Mouse (Mus musculus) heart, adult 2 months (tissue): ENCODE data around the gene Rae1.

Experiments used
- CTCF ChIP-seq: fragments of 200-600 bp; IDR thresholded peaks from 2 replicates; pipeline ENCODE4 v1.8.1; 2022; ENCODE audit warnings: antibody characterized with exemption, mild to moderate bottlenecking, moderate library complexity
- EP300 ChIP-seq: fragments of 200-500 bp; IDR thresholded peaks from 2 replicates; pipeline ENCODE4 v1.6.1; 2011; ENCODE audit warnings: low read depth, low read length, control low read depth; ENCODE audit not compliant: insufficient read depth
- POLR2A ChIP-seq: fragments of 200-500 bp; IDR thresholded peaks from 2 replicates; pipeline ENCODE4 v1.6.1; 2011; ENCODE audit warnings: mild to moderate bottlenecking, low read depth, low read length, control low read depth; ENCODE audit not compliant: insufficient read depth

GRCm38 (mm10) chr2:172979666-172980345 is 20.1 kb upstream of the Rae1 start:
- no peak for TF ChIP-seq EP300
- TF ChIP-seq POLR2A: no peak
- TF ChIP-seq CTCF: no peak
